Mouse (Mus musculus): Measurements from ENCODE around the gene Mpc1. TPM values are rescaled to one million over a fixed set of nuclear protein-coding genes. Genes with fewer than 3 reads are reported as not detected.
"Not testable (repeated sequence)": the region's sequence is repeated elsewhere in the genome, so short reads cannot be mapped to it uniquely, and the experiment has no call there.

The Mpc1 gene
- total and polyA plus RNA-seq, 2 experiments from 2014 or later = 306 to 559 TPM

GRCm38 (mm10) chr17:8302772-8303438 is 20.2 kb downstream of the Mpc1 start:
- peaks cover 8% of the 10 kb centered on the region; the same call in 1 of the 2 replicates for H3K36me3 ChIP-seq (ENCODE audit: insufficient read depth)
- H3K27me3 ChIP-seq (ENCODE audit: insufficient read depth, low read length) = no peaks in the 10 kb centered on the region
- H3K27ac ChIP-seq (ENCODE audit: low read depth, low read length) = no peak overlapping the region
- H3K4me3 ChIP-seq (ENCODE audit: low read depth, low read length) = no peak overlapping the region
- H3K4me1 ChIP-seq (ENCODE audit: insufficient read depth) = no peaks in the 10 kb centered on the region
- no peak overlapping the region for H3K9ac ChIP-seq
- no peak for TF ChIP-seq CTCF (IDR thresholded peaks at IDR 0.05; ENCODE audit: low read depth)
- no peaks in the 10 kb centered on the region for H3K9me3 ChIP-seq (ENCODE audit: low read length)
- no peak overlapping the region for H3K4me2 ChIP-seq (ENCODE audit: low read depth)
- 75% methylated on average over 7 of the region's 7 CpGs for WGBS
- no peak for DNase-seq
- no peak for ATAC-seq

- 71% methylated on average over 5 of the region's 5 CpGs for WGBS
- H3K36me3 ChIP-seq (ENCODE audit: insufficient read depth) = peaks cover under 1% of the 10 kb centered on the region; the same call in 1 of the 2 replicates
- no peak overlapping the region for H3K4me3 ChIP-seq (ENCODE audit: low read depth, low read length)
- no peaks in the 10 kb centered on the region for H3K4me1 ChIP-seq (ENCODE audit: insufficient read depth)
- H3K9me3 ChIP-seq (ENCODE audit: low read length) = no peaks in the 10 kb centered on the region
- H3K9ac ChIP-seq = no peak overlapping the region
- DNase-seq (no peak), ATAC-seq (no peak)
- H3K27ac ChIP-seq (ENCODE audit: low read depth, low read length) = no peak overlapping the region
- TF ChIP-seq CTCF (IDR thresholded peaks at IDR 0.05; ENCODE audit: low read depth) = no peak
- H3K27me3 ChIP-seq (ENCODE audit: insufficient read depth, low read length) = no peaks in the 10 kb centered on the region
- H3K4me2 ChIP-seq (ENCODE audit: low read depth) = no peak overlapping the region
Observed at GRCm38 (mm10) chr17:8303671-8304070, 21.0 kb downstream of the Mpc1 start.

- DNase-seq = no peak
Observed at GRCm38 (mm10) chr17:8305801-8306200, 23.1 kb downstream of the Mpc1 start.

GRCm38 (mm10) chr17:8310838-8311614 is 28.3 kb downstream of the Mpc1 start, which contains the start of gene Sft2d1:
Gene Sft2d1 (plus strand): TSS chr17:8311102.
- peaks cover 15% of the 10 kb centered on the region for H3K4me1 ChIP-seq (ENCODE audit: insufficient read depth)
- WGBS = under 1% methylated on average over 54 of the region's 54 CpGs
- no peak; the same call in 1 of the 2 replicates for TF ChIP-seq CTCF (IDR thresholded peaks at IDR 0.05; ENCODE audit: low read depth)
- peak within 1 kb of the TSS; percentile 63 for H3K4me2 ChIP-seq (ENCODE audit: low read depth)
- peak within 1 kb of the TSS; percentile 76 for H3K9ac ChIP-seq
- H3K4me3 ChIP-seq (ENCODE audit: low read depth, low read length) = peak within 1 kb of the TSS; percentile 81
- peak within 1 kb of the TSS; percentile 77 for H3K27ac ChIP-seq (ENCODE audit: low read depth, low read length)
- no peaks in the 10 kb centered on the region for H3K9me3 ChIP-seq (ENCODE audit: low read length)
- DNase-seq = peak; percentile 97
- H3K27me3 ChIP-seq (ENCODE audit: insufficient read depth, low read length) = no peaks in the 10 kb centered on the region
- ATAC-seq = peak; percentile 98
- no peaks in the 10 kb centered on the region for H3K36me3 ChIP-seq (ENCODE audit: insufficient read depth)

More at GRCm38 (mm10) chr17:8305801-8306200, 23.1 kb downstream of the Mpc1 start:
- ATAC-seq = no peak
- 0 out of 2 replicates have a peak, but pooled peaks cover 3% of the 10 kb centered on the region for H3K4me1 ChIP-seq (ENCODE audit: insufficient read depth)
- no peak overlapping the region for H3K9ac ChIP-seq
- WGBS = 33% methylated on average over 3 of the region's 3 CpGs
- H3K27ac ChIP-seq (ENCODE audit: low read depth, low read length) = no peak overlapping the region
- H3K36me3 ChIP-seq (ENCODE audit: insufficient read depth) = no peaks in the 10 kb centered on the region; the same call in 1 of the 2 replicates
- peak; percentile 26 for TF ChIP-seq CTCF (IDR thresholded peaks at IDR 0.05; ENCODE audit: low read depth)
- H3K4me3 ChIP-seq (ENCODE audit: low read depth, low read length) = no peak overlapping the region
- no peak overlapping the region for H3K4me2 ChIP-seq (ENCODE audit: low read depth)
- no peaks in the 10 kb centered on the region for H3K27me3 ChIP-seq (ENCODE audit: insufficient read depth, low read length)
- H3K9me3 ChIP-seq (ENCODE audit: low read length) = no peaks in the 10 kb centered on the region

GRCm38 (mm10) chr17:8311751-8312150 is 29.0 kb downstream of the Mpc1 start:
- WGBS = 49% methylated on average over 3 of the region's 3 CpGs
- Histone ChIP-seq H3K36me3 (ENCODE audit: insufficient read depth) (no peaks in the 10 kb centered on the region), H3K9ac (peak overlapping the region; percentile 76), H3K9me3 (ENCODE audit: low read length) (no peaks in the 10 kb centered on the region), H3K4me1 (ENCODE audit: insufficient read depth) (peaks cover 15% of the 10 kb centered on the region), H3K4me3 (ENCODE audit: low read depth, low read length) (peak overlapping the region; percentile 81), H3K4me2 (ENCODE audit: low read depth) (peak overlapping the region; percentile 63), H3K27ac (ENCODE audit: low read depth, low read length) (no peak overlapping the region), H3K27me3 (ENCODE audit: insufficient read depth, low read length) (no peaks in the 10 kb centered on the region)
- DNase-seq (no peak), ATAC-seq (no peak)
- TF ChIP-seq CTCF (IDR thresholded peaks at IDR 0.05; ENCODE audit: low read depth) = no peak

GRCm38 (mm10) chr17:8313976-8314375 is 31.3 kb downstream of the Mpc1 start:
- H3K9me3 ChIP-seq (ENCODE audit: low read length) = no peaks in the 10 kb centered on the region
- no peak overlapping the region for H3K9ac ChIP-seq
- no peak for DNase-seq
- no peaks in the 10 kb centered on the region for H3K27me3 ChIP-seq (ENCODE audit: insufficient read depth, low read length)
- H3K4me2 ChIP-seq (ENCODE audit: low read depth) = no peak overlapping the region
- no peak overlapping the region for H3K27ac ChIP-seq (ENCODE audit: low read depth, low read length)
- peaks cover 15% of the 10 kb centered on the region for H3K4me1 ChIP-seq (ENCODE audit: insufficient read depth)
- WGBS = 96% methylated on average over 3 of the region's 3 CpGs
- no peak overlapping the region for H3K4me3 ChIP-seq (ENCODE audit: low read depth, low read length)
- H3K36me3 ChIP-seq (ENCODE audit: insufficient read depth) = peaks cover 4% of the 10 kb centered on the region; the same call in 1 of the 2 replicates
- TF ChIP-seq CTCF (IDR thresholded peaks at IDR 0.05; ENCODE audit: low read depth) = no peak
- no peak for ATAC-seq

GRCm38 (mm10) chr17:8316251-8316650 is 33.5 kb downstream of the Mpc1 start:
- ATAC-seq = peak; percentile 47; the same call in 1 of the 2 replicates
- Histone ChIP-seq H3K4me2 (ENCODE audit: low read depth) (no peak overlapping the region), H3K4me1 (ENCODE audit: insufficient read depth) (peaks cover 13% of the 10 kb centered on the region), H3K36me3 (ENCODE audit: insufficient read depth) (peaks cover 6% of the 10 kb centered on the region), H3K9me3 (ENCODE audit: low read length) (no peaks in the 10 kb centered on the region), H3K27ac (ENCODE audit: low read depth, low read length) (no peak overlapping the region), H3K9ac (no peak overlapping the region), H3K4me3 (ENCODE audit: low read depth, low read length) (no peak overlapping the region), H3K27me3 (ENCODE audit: insufficient read depth, low read length) (no peaks in the 10 kb centered on the region)
- WGBS = 90% methylated on average over 1 of the region's 1 CpGs
- DNase-seq = peak; percentile 35
- peak; percentile 71 for TF ChIP-seq CTCF (IDR thresholded peaks at IDR 0.05; ENCODE audit: low read depth)

GRCm38 (mm10) chr17:8326877-8327276 is 44.2 kb downstream of the Mpc1 start:
- not testable (repeated sequence) for H3K4me3 ChIP-seq (ENCODE audit: low read depth, low read length); H3K9ac ChIP-seq; H3K27me3 ChIP-seq (ENCODE audit: insufficient read depth, low read length); H3K9me3 ChIP-seq (ENCODE audit: low read length); H3K4me2 ChIP-seq (ENCODE audit: low read depth); H3K4me1 ChIP-seq (ENCODE audit: insufficient read depth); ATAC-seq; DNase-seq; H3K27ac ChIP-seq (ENCODE audit: low read depth, low read length)
- H3K36me3 ChIP-seq (ENCODE audit: insufficient read depth) = peaks cover 34% of the 10 kb centered on the region
- WGBS = 90% methylated on average over 10 of the region's 11 CpGs
